Mouse (Mus musculus): ENCODE results near the gene Gm21870.
"Not testable (repeated sequence)": the region's sequence is repeated elsewhere in the genome, so short reads cannot be mapped to it uniquely, and the experiment has no call there.

Gm21870 gene

GRCm38 (mm10) chrX:33986716-33987115 lies at the start of gene Gm21870:
Gene Gm21870, minus strand, starts transcription at chrX:33986816.
- not testable (repeated sequence) for DNase-seq (ENCODE audit: low read depth)

- not testable (repeated sequence) for DNase-seq (ENCODE audit: low read depth)
These were observed 30.2 kb downstream of the Gm21870 start, which contains the start of gene Btbd35f6 for GRCm38 (mm10) chrX:33956440-33956839. Gene Btbd35f6, minus strand, starts transcription at chrX:33956540.

Data from c-Kit-positive CD71-positive TER-119-negative erythroid progenitor cells, embryonic 14.5 days (primary cell).